Mouse (Mus musculus): ENCODE results near the gene Bmpr2. TPM values are rescaled to one million over a fixed set of nuclear protein-coding genes. Genes with fewer than 3 reads are reported as not detected.
"Not testable (repeated sequence)": the region's sequence is repeated elsewhere in the genome, so short reads cannot be mapped to it uniquely, and the experiment has no call there.

Gene Bmpr2
- 5.9 and 6.7 TPM in 2 replicates for polyA plus RNA-seq (2015; fragmentation: Nextera tagmentation; extraction: Ambion mirVana)

DNA sequence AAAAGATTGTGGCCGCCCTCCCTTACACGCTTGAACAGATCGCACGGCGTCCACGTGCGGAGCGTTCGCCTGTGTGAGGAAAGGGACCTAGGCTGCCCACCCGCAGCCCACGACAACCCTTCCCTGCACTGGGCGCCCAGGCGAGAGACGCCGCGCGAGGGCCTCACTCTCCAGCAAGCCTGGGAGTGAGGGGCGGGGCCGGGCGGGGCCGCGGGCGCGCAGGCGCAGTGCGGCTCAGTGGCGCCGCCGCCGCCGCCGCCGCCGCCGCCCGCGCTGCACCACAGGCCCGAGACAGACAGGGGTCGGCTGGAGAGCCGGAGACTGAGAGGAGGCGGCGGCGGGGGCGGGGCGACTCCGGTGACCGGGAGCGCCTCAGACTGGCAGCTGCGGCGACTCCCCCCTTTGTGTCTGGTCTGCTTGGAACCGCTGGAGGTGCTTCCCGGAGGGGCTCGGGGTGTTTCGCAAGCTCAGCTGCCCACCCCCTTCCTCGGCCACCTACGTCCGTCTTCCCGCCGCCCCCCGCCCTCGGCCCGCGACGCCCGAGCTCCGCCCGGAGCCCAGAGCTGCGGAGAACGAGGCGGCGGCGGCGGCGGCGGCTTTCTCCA, at the start of gene Bmpr2:
Bmpr2 (plus strand) TSS at position 237 of the 605 bp plus-strand sequence.
- H3K4me1 ChIP-seq (replicated peaks), result 0 out of 2 replicates have a peak, but pooled peaks cover 9% of the 10 kb centered on the region
- H3K36me3 ChIP-seq, result no peaks in the 10 kb centered on the region
- H3K4me2 ChIP-seq (replicated peaks), result peak within 1 kb of the TSS; percentile 87
- peak within 1 kb of the TSS; percentile 97 for H3K27ac ChIP-seq
- peak within 1 kb of the TSS; percentile 67 for H3K4me3 ChIP-seq (replicated peaks)
- H3K9ac ChIP-seq, result peak within 1 kb of the TSS; percentile 78
- WGBS, result under 1% methylated on average over 65 of the region's 75 CpGs
- no peaks in the 10 kb centered on the region for H3K27me3 ChIP-seq (replicated peaks)
- H3K9me3 ChIP-seq, result no peaks in the 10 kb centered on the region
- ATAC-seq, result peak; percentile 94

DNA sequence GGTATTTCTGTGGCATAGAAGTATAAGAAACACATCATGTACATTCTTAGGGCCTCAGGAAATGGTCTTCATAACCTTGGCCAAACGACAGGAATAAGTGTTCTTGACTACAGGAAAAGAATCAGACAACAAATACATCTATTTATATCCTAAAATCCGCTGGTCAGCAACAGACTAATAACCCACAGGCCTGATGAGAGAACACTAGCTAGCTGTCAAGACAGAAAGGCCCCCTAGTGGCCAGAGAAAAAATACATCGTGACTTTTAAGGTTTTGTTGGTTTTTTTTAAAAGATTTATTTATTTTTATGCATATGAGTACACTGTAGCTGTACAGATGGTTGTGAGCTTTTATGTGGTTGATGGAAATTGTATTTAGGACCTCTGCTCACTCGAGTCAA, 43.3 kb upstream of the Bmpr2 start:
- Histone ChIP-seq H3K4me1 (replicated peaks) (no peaks in the 10 kb centered on the region), H3K9ac (no peak overlapping the region), H3K4me3 (replicated peaks) (no peak overlapping the region), H3K9me3 (no peaks in the 10 kb centered on the region), H3K27me3 (replicated peaks) (no peaks in the 10 kb centered on the region), H3K27ac (no peak overlapping the region), H3K36me3 (peaks cover 8% of the 10 kb centered on the region), H3K4me2 (replicated peaks) (no peak overlapping the region)
- ATAC-seq, result peak; percentile 47; the same call in 1 of the 2 replicates
- 42% methylated on average over 4 of the region's 4 CpGs for WGBS

DNA sequence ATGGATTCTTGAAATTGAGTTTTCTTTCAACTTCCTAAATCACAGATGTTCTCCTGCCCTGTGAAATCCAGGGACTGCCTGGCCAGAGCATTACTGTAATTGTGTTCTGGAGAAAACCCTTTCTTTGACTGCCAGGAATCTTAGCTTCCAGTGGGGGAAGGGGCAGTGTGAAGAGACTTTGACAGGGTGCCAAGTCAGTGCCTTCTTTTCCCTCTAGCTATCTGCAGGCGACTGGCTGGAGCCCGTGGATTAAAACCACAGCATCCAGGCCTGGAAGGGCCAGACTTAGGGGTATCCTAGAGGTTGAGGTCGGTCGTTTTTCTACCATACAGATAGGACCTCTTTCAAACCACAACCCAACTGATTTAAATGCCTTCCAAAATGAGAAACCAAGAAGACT, 37.5 kb upstream of the Bmpr2 start:
- Histone ChIP-seq H3K4me3 (replicated peaks) (no peak overlapping the region), H3K27me3 (replicated peaks) (no peaks in the 10 kb centered on the region), H3K4me2 (replicated peaks) (no peak overlapping the region), H3K9me3 (no peaks in the 10 kb centered on the region), H3K27ac (no peak overlapping the region), H3K4me1 (replicated peaks) (peaks cover 3% of the 10 kb centered on the region), H3K9ac (no peak overlapping the region), H3K36me3 (no peaks in the 10 kb centered on the region)
- 55% methylated on average over 4 of the region's 4 CpGs for WGBS
- no peak for ATAC-seq

DNA sequence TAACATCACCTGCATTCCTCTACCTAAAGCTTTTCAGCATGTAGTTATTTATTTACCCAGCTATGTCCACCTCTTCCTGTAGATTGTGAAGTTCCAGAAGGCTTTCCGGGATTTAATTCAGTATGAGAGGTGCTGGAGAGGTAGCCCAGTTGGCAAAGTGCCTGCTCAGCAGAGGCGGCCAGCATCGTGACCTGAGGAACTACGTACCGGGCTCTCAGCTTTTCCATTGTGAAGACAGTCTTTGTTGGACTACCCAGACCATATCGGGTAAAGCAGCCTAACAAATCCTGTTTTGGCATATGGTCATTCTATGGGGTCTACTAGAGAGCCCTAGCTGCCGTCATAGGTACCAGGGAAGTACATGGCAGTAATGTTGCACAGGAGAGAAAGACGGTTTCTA, 33.1 kb upstream of the Bmpr2 start:
- Histone ChIP-seq H3K4me2 (replicated peaks) (no peak overlapping the region), H3K9me3 (no peaks in the 10 kb centered on the region), H3K9ac (no peak overlapping the region), H3K27me3 (replicated peaks) (no peaks in the 10 kb centered on the region), H3K27ac (no peak overlapping the region), H3K4me1 (replicated peaks) (peaks cover 3% of the 10 kb centered on the region), H3K4me3 (replicated peaks) (no peak overlapping the region), H3K36me3 (no peaks in the 10 kb centered on the region)
- WGBS, result 87% methylated on average over 8 of the region's 8 CpGs
- no peak for ATAC-seq

DNA sequence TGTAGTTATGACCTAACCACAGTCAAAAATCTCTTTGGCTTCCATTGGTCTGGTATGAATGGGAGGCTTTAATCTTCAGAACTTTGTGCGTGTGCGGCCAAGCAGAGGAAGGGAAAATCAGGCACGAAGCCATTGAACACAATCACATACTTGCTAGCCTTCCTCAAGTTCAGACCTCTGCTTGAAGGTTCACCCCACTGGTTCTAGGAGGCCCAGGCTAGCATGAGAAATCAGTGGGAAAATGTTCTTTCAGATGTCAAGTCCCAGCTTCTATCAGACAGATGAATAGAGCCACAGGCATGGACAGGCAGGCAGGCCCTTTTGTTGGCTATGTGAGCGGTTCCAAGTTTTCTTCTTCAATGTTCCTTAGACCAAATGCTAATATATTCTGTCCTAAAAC, 32.5 kb upstream of the Bmpr2 start:
- no peak for ATAC-seq
- Histone ChIP-seq H3K27ac (no peak overlapping the region), H3K4me1 (replicated peaks) (peaks cover 2% of the 10 kb centered on the region)

DNA sequence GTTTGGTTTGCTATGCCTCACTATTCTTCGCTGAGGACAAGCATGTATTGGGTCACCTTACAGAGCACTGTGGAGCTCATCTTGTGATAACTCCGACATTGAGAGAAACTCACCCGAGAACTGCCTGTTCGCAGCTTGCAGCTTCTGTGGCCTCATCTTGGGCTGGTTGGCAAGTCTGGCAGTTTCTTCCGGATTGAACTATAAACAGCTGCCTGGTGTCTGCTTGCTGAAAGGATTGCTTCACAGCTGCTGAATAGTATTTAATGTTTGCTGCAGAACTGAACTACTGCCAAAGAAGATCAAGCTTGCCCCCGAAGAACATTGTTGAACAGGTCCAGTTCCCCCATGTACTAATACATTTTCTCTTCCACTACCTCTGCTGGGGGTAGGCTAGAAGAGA, 29.1 kb upstream of the Bmpr2 start:
- no peaks in the 10 kb centered on the region for H3K9me3 ChIP-seq
- ATAC-seq, result no peak
- H3K4me1 ChIP-seq (replicated peaks), result no peaks in the 10 kb centered on the region; the same call in 1 of the 2 replicates
- H3K36me3 ChIP-seq, result no peaks in the 10 kb centered on the region
- no peak overlapping the region for H3K27ac ChIP-seq
- WGBS, result 51% methylated on average over 6 of the region's 6 CpGs
- no peaks in the 10 kb centered on the region for H3K27me3 ChIP-seq (replicated peaks)
- no peak overlapping the region for H3K9ac ChIP-seq
- H3K4me2 ChIP-seq (replicated peaks), result no peak overlapping the region
- H3K4me3 ChIP-seq (replicated peaks), result no peak overlapping the region

More for the DNA sequence above, 32.5 kb upstream of the Bmpr2 start:
- H3K9me3 ChIP-seq, result no peaks in the 10 kb centered on the region
- no peak overlapping the region for H3K4me2 ChIP-seq (replicated peaks)
- no peak overlapping the region for H3K9ac ChIP-seq
- 97% methylated on average over 4 of the region's 4 CpGs for WGBS
- no peak overlapping the region for H3K4me3 ChIP-seq (replicated peaks)
- H3K27me3 ChIP-seq (replicated peaks), result no peaks in the 10 kb centered on the region
- H3K36me3 ChIP-seq, result no peaks in the 10 kb centered on the region

DNA sequence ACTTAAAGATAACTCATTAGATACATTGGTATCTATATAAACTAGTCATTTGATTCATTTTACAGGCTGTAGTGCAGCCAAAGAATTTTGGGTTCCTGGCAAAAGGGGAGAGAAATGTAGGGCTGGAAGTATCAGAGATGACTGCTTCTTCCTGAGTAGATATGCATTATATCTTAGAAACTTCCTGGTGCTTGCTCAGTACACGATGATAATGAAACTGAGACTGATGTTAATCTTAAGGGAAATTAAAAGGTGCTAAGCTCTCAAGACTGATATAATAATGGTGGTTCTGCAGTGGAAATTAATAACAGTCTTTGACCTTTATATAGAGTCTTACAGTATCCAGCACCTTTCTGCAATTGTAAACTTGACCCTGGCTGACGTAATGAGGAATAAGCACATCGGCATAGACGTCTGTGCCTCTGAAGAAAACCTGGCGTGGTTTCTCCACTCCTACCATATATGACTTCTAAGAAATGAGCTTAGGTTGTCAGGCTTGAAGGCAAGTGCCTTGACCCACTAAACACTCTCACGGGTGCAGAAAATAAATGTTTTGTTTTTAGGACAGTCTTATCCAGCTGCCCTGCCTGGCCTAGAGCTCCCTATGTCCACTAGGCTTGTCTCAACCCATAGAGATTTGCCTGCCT, 24.3 kb upstream of the Bmpr2 start:
- no peaks in the 10 kb centered on the region for H3K27me3 ChIP-seq (replicated peaks)
- no peak overlapping the region for H3K4me3 ChIP-seq (replicated peaks)
- no peaks in the 10 kb centered on the region for H3K4me1 ChIP-seq (replicated peaks)
- WGBS, result 59% methylated on average over 6 of the region's 6 CpGs
- H3K27ac ChIP-seq, result no peak overlapping the region
- H3K4me2 ChIP-seq (replicated peaks), result no peak overlapping the region
- no peaks in the 10 kb centered on the region for H3K9me3 ChIP-seq
- no peak for ATAC-seq
- H3K9ac ChIP-seq, result no peak overlapping the region
- H3K36me3 ChIP-seq, result no peaks in the 10 kb centered on the region

DNA sequence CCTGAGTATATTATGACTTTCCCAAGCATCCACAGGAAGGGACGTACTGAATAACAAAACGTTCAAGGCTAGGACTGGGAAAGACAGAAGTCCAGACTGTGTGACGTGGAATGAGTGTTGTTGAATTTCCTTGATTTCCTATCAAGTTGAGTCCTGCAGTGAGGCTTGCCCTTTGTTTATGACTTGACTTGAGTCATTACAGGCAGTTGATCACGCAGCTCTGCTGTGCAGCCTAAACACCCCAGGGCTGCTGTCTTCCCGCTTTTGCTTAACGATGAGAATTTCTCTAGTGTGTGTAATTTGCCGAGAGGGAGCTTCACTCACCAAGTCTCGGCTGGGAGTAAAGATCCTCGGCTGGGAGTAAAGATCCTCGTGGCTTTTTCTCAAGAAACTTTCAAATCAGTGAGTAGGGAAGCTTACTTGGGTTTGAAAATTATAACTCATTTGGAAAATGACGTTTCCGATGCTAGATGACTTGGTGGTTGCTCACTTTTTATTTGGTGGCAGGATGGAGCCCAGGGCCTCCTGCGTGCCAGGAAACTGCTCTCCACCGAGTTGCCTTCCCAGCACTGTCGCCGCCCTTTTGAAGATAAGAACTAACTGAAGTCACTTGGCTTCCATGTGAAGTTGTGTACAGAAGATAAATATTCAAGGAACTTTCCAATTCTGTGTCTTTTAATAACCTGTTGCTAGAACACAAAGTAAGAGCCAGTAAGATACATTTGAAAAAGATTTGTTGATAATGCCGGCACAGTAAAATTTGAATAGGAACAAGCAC, 23.4 kb upstream of the Bmpr2 start:
- Histone ChIP-seq H3K27ac (0 out of 2 replicates have a peak overlapping the region, but pooled peaks have one; percentile 2), H3K36me3 (no peaks in the 10 kb centered on the region), H3K4me1 (replicated peaks) (no peaks in the 10 kb centered on the region), H3K4me2 (replicated peaks) (no peak overlapping the region; the same call in 1 of the 2 replicates), H3K9me3 (no peaks in the 10 kb centered on the region), H3K27me3 (replicated peaks) (no peaks in the 10 kb centered on the region), H3K4me3 (replicated peaks) (no peak overlapping the region), H3K9ac (no peak overlapping the region)
- 50% methylated on average over 17 of the region's 17 CpGs for WGBS
- ATAC-seq, result no peak

DNA sequence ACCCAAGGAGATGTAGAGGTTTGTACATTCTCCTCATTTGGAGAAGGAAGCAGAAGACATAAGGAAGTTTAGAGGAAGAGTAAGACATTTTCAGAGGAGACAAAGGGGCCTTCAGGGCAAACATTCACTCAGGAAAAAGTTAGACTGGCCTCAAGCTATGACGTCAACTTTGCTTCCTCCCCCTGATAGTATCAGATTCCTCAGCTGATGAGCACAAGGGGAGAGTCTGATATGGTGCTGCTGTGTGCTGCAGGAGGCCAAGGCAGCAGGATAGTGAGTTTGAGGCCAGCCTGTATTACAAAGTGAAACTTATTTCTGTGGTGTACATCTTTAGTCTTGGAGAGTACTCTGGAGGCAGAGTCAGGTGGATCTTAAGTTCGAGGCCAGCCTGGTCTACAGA, 14.2 kb upstream of the Bmpr2 start:
- H3K9me3 ChIP-seq, result no peaks in the 10 kb centered on the region
- 66% methylated on average over 2 of the region's 2 CpGs for WGBS
- H3K36me3 ChIP-seq, result no peaks in the 10 kb centered on the region
- no peaks in the 10 kb centered on the region for H3K27me3 ChIP-seq (replicated peaks)
- no peaks in the 10 kb centered on the region for H3K4me1 ChIP-seq (replicated peaks)
- no peak overlapping the region for H3K9ac ChIP-seq
- no peak overlapping the region for H3K4me3 ChIP-seq (replicated peaks)
- no peak overlapping the region for H3K4me2 ChIP-seq (replicated peaks)
- ATAC-seq, result no peak
- no peak overlapping the region for H3K27ac ChIP-seq

DNA sequence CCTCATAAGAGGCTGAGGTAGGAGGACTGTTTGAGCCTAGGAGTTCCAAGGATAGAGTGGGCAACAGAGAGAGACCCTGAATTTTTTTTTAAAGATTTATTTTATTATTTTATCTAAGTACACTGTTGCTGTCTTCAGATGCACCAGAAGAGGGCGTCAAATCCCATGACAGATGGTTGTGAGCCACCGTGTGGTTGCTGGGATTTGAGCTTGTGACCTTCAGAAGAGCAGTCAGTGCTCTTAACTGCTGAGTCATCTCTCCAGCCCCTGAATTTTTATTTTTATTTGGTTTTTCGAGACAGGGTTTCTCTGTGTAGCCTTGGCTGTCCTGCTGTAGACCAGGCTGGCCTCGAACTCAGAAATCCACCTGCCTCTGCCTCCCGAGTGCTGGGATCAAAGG, 13.5 kb upstream of the Bmpr2 start:
- not testable (repeated sequence) for H3K4me2 ChIP-seq (replicated peaks); H3K9me3 ChIP-seq; H3K9ac ChIP-seq; H3K36me3 ChIP-seq; H3K27me3 ChIP-seq (replicated peaks); ATAC-seq; H3K4me1 ChIP-seq (replicated peaks); H3K27ac ChIP-seq; H3K4me3 ChIP-seq (replicated peaks)
- 73% methylated on average over 5 of the region's 5 CpGs for WGBS

DNA sequence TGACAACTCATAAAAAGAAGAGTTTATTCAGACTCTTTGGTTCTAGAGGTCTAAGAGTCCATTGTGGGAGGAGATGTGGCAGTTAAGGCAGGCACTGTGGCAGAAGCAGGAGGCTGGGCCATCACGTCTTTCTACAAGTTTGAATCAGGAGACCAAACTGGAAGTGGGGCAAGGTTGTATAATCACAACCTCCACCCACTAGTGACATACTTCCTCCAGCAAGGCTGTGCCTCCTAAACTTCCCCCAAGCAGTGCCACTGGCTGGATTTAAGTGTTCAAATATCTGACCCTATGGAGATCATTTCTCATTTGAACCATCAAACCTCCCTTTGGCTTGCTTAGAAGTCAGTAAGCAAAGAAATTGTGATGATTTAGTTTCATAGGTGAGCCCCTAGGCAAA, 7.9 kb upstream of the Bmpr2 start:
- no peaks in the 10 kb centered on the region for H3K27me3 ChIP-seq (replicated peaks)
- H3K4me1 ChIP-seq (replicated peaks), result no peaks in the 10 kb centered on the region
- no peak for ATAC-seq
- no peak overlapping the region for H3K27ac ChIP-seq
- no peaks in the 10 kb centered on the region for H3K36me3 ChIP-seq
- 58% methylated on average over 1 of the region's 1 CpGs for WGBS
- no peaks in the 10 kb centered on the region for H3K9me3 ChIP-seq
- H3K4me3 ChIP-seq (replicated peaks), result no peak overlapping the region
- no peak overlapping the region for H3K4me2 ChIP-seq (replicated peaks)
- no peak overlapping the region for H3K9ac ChIP-seq

DNA sequence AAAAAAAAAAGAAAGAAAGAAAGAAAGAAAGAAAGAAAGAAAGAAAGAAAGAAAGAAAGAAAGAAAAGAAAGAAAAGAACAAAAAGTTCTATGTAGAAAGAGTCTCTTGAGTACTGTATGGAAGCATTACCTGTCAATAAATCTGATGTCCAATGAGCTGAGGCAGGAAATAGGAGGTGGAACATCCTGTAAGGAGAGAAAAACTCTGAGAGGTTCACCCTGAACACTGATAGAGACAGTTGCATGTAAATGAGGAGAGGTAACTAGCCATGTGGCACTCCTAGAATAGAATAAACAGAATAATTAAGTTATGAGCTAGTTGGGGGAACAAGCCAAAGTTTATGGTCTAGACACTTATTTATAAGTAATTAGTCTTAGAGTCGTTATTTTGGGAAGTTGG, 4.9 kb upstream of the Bmpr2 start:
- Histone ChIP-seq H3K9me3 (no peaks in the 10 kb centered on the region), H3K27me3 (replicated peaks) (no peaks in the 10 kb centered on the region), H3K4me2 (replicated peaks) (no peak overlapping the region), H3K4me1 (replicated peaks) (0 out of 2 replicates have a peak, but pooled peaks cover 6% of the 10 kb centered on the region), H3K4me3 (replicated peaks) (no peak overlapping the region), H3K9ac (no peak overlapping the region), H3K36me3 (no peaks in the 10 kb centered on the region), H3K27ac (no peak overlapping the region)
- 80% methylated on average over 1 of the region's 1 CpGs for WGBS
- no peak for ATAC-seq
